Mouse (Mus musculus) neural tube, embryonic 15.5 days (tissue): Measurements from ENCODE around the gene Dhx32. TPM values are rescaled to one million over a fixed set of nuclear protein-coding genes. Genes with fewer than 3 reads are reported as not detected.
"Not testable (repeated sequence)": the region's sequence is repeated elsewhere in the genome, so short reads cannot be mapped to it uniquely, and the experiment has no call there.

Experiments
- ATAC-seq: fragments of 200-750 bp; cut with Nextera tagmentation; 2 replicates; pipeline ENCODE4 v1.8.0; 2017; ENCODE audit warnings: mild to moderate bottlenecking, moderate TSS enrichment, moderate library complexity; ENCODE audit not compliant: low FRiP score
- H3K27ac ChIP-seq: fragments of 300-500 bp; sonication (generic); replicated peaks from 2 replicates; pipeline ENCODE4 v1.5.1; 2015; ENCODE audit warnings: mild to moderate bottlenecking, inconsistent platforms
- H3K27me3 ChIP-seq: fragments of 300-500 bp; sonication (generic); replicated peaks from 2 replicates; pipeline ENCODE4 v1.6.1; 2015; ENCODE audit warnings: inconsistent platforms
- H3K36me3 ChIP-seq: fragments of 300-500 bp; sonication (generic); 2 replicates; pipeline ENCODE4 v1.6.1; 2015; ENCODE audit warnings: inconsistent platforms
- H3K4me1 ChIP-seq: fragments of 300-500 bp; sonication (generic); 2 replicates; pipeline ENCODE4 v1.6.1; 2015; ENCODE audit warnings: inconsistent platforms
- H3K4me2 ChIP-seq: fragments of 300-500 bp; sonication (generic); 2 replicates; pipeline ENCODE4 v1.6.1; 2015; ENCODE audit warnings: inconsistent platforms, mild to moderate bottlenecking, moderate library complexity
- H3K4me3 ChIP-seq: fragments of 300-500 bp; sonication (generic); replicated peaks from 2 replicates; pipeline ENCODE4 v1.5.1; 2015; ENCODE audit warnings: mild to moderate bottlenecking, inconsistent platforms
- H3K9ac ChIP-seq: fragments of 300-500 bp; sonication (generic); replicated peaks from 2 replicates; pipeline ENCODE4 v1.6.1; 2015; ENCODE audit warnings: mild to moderate bottlenecking, inconsistent platforms
- H3K9me3 ChIP-seq: fragments of 300-500 bp; sonication (generic); replicated peaks from 2 replicates; pipeline ENCODE4 v1.6.1; 2016; ENCODE audit warnings: inconsistent platforms
- WGBS: fragments of 180-500 bp; shearing (Covaris S2); methylation state at CpG from one replicate; pipeline ENCODE4 v1.1.7; 2015; ENCODE audit warnings: mixed read lengths; 5-methylcytosine and 5-hydroxymethylcytosine counted together
- polyA plus RNA-seq: library from polyadenylated mRNA; unstranded; fragments of >200 nt; fragmentation: Nextera tagmentation; extraction: Ambion mirVana; gene quantifications from 2 replicates; pipeline ENCODE4 v1.2.1, GENCODE M21; 2015

Dhx32 gene
- polyA plus RNA-seq, 1 experiment from 2014 or later, result 37.4 TPM

- Histone ChIP-seq H3K27me3 (no peaks in the 10 kb centered on the region), H3K27ac (no peak overlapping the region), H3K36me3 (peaks cover 45% of the 10 kb centered on the region), H3K4me3 (no peak overlapping the region), H3K9ac (no peak overlapping the region), H3K9me3 (no peaks in the 10 kb centered on the region), H3K4me1 (no peaks in the 10 kb centered on the region), H3K4me2 (no peak overlapping the region)
- WGBS, result 62% methylated on average over 10 of the region's 10 CpGs
- no peak for ATAC-seq
Measured at GRCm38 (mm10) chr7:133724844-133725243, 57.7 kb downstream of the Dhx32 start.

DNA sequence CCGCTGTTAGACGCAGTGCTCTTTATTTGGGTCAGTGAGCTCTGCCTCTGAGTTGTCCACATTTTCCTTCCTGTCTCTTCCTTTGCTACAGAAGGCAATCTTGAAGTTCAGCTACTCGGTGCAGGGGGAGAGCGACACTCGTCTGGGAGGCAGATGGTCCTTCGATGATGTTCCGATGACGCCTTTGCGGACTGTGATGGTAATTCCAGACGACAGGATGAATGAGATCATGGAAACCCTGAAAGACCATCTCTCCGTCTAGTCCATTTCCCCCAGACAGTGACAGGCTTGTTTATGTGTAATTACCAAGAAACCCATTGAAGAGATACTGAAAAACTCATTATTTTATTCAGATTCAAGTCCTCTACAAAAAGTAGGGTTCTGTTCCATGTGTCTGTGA is 61.9 kb downstream of the Dhx32 start:
- 87% methylated on average over 11 of the region's 11 CpGs for WGBS
- no peaks in the 10 kb centered on the region for H3K4me1 ChIP-seq
- H3K9me3 ChIP-seq, result no peaks in the 10 kb centered on the region
- no peak overlapping the region for H3K9ac ChIP-seq
- no peak for ATAC-seq
- H3K27ac ChIP-seq, result no peak overlapping the region
- H3K36me3 ChIP-seq, result peaks cover 87% of the 10 kb centered on the region
- no peaks in the 10 kb centered on the region for H3K27me3 ChIP-seq
- H3K4me2 ChIP-seq, result no peak overlapping the region
- no peak overlapping the region for H3K4me3 ChIP-seq

DNA sequence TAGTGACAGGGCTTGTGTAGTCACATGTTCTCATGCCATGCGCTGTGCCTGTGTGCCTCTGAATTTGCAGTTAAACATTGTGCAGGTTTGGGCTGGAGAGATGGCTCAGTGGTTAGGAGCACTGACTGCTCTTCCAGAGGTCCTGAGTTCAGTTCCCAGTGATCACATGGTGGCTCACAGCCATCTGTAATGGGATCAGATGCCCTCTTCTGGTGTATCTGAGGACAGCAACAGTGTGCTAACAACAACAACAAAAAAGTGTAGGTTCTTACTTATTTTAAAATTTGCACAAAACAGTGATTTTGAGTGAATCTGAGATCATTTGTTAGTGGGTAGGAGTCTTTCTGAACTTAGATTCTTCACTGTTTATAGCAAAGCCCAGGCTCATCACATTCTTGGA is 63.9 kb downstream of the Dhx32 start:
- 97% methylated on average over 1 of the region's 1 CpGs for WGBS
- H3K9me3 ChIP-seq, result no peaks in the 10 kb centered on the region
- no peaks in the 10 kb centered on the region for H3K27me3 ChIP-seq
- ATAC-seq, result no peak
- H3K27ac ChIP-seq, result no peak overlapping the region
- H3K4me1 ChIP-seq, result no peaks in the 10 kb centered on the region
- H3K4me3 ChIP-seq, result no peak overlapping the region
- H3K9ac ChIP-seq, result no peak overlapping the region
- peaks cover 98% of the 10 kb centered on the region for H3K36me3 ChIP-seq
- no peak overlapping the region for H3K4me2 ChIP-seq

DNA sequence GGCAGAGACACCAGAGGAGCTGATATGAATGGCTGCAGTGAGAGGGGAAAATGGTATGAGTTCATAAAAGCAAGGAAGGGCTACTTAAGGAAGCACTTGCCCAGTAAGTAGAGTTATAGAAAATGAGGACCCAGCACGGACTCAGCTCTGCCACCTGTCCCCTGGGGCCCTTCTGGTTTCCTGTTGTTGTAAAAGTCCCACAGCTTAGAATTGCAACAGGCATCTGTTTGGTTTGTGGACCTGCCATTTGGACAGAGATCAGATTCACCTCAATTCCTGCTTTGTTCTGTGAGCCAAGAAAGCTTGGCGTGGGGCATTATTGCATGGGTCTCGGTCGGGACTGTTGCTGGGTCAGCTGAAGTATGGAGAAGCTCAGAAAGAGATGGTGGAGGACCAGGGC is 67.1 kb downstream of the Dhx32 start:
- H3K9ac ChIP-seq, result no peak overlapping the region
- no peaks in the 10 kb centered on the region for H3K27me3 ChIP-seq
- WGBS, result 90% methylated on average over 4 of the region's 4 CpGs
- H3K9me3 ChIP-seq, result no peaks in the 10 kb centered on the region
- H3K27ac ChIP-seq, result no peak overlapping the region
- no peak overlapping the region for H3K4me3 ChIP-seq
- H3K4me2 ChIP-seq, result no peak overlapping the region
- ATAC-seq, result no peak
- H3K36me3 ChIP-seq, result peaks cover 78% of the 10 kb centered on the region
- H3K4me1 ChIP-seq, result peaks cover 7% of the 10 kb centered on the region; the same call in 1 of the 2 replicates

DNA sequence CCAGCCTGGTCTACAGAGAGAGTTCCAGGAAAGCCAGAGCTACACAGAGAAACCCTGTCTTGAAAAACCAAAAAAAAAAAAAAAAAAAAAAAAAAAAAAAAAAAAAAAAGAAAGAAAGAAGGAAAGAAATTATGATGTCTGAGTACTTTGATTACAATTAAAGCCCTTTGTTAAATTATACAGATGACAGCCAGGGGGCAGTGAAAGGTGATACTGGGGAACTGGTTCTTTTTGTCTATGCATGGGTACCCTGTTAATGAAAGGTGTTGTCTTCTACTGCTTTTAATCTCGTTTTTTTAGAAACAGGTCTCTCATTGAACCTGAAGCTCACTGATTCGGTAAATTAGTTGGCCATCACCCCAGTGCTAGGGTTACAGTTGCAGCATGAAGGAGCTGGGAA is 75.2 kb downstream of the Dhx32 start:
- WGBS, result 87% methylated on average over 2 of the region's 2 CpGs
- H3K4me2 ChIP-seq, result no peak overlapping the region

GRCm38 (mm10) chr7:133703906-133704305 is 78.6 kb downstream of the Dhx32 start:
- Histone ChIP-seq H3K4me2 (no peak overlapping the region), H3K4me1 (peaks cover 7% of the 10 kb centered on the region), H3K36me3 (peaks cover 11% of the 10 kb centered on the region), H3K27ac (no peak overlapping the region), H3K4me3 (no peak overlapping the region), H3K27me3 (no peaks in the 10 kb centered on the region), H3K9ac (no peak overlapping the region), H3K9me3 (no peaks in the 10 kb centered on the region)
- 93% methylated on average over 7 of the region's 7 CpGs for WGBS
- no peak for ATAC-seq

More for the DNA sequence above, 75.2 kb downstream of the Dhx32 start:
- no peak overlapping the region for H3K4me3 ChIP-seq
- H3K4me1 ChIP-seq, result peaks cover 22% of the 10 kb centered on the region
- no peak overlapping the region for H3K27ac ChIP-seq
- ATAC-seq, result no peak
- peaks cover 3% of the 10 kb centered on the region; the same call in 1 of the 2 replicates for H3K36me3 ChIP-seq
- H3K9ac ChIP-seq, result no peak overlapping the region
- no peaks in the 10 kb centered on the region for H3K27me3 ChIP-seq
- H3K9me3 ChIP-seq, result no peaks in the 10 kb centered on the region

- no peaks in the 10 kb centered on the region for H3K9me3 ChIP-seq
- H3K27ac ChIP-seq, result no peak overlapping the region
- H3K36me3 ChIP-seq, result peaks cover 12% of the 10 kb centered on the region
- H3K4me1 ChIP-seq, result no peaks in the 10 kb centered on the region
- no peak overlapping the region for H3K9ac ChIP-seq
- ATAC-seq, result no peak
- no peak overlapping the region for H3K4me2 ChIP-seq
- H3K4me3 ChIP-seq, result no peak overlapping the region
- H3K27me3 ChIP-seq, result no peaks in the 10 kb centered on the region
- WGBS, result 94% methylated on average over 10 of the region's 10 CpGs
Measured at GRCm38 (mm10) chr7:133702333-133702732, 80.2 kb downstream of the Dhx32 start.

DNA sequence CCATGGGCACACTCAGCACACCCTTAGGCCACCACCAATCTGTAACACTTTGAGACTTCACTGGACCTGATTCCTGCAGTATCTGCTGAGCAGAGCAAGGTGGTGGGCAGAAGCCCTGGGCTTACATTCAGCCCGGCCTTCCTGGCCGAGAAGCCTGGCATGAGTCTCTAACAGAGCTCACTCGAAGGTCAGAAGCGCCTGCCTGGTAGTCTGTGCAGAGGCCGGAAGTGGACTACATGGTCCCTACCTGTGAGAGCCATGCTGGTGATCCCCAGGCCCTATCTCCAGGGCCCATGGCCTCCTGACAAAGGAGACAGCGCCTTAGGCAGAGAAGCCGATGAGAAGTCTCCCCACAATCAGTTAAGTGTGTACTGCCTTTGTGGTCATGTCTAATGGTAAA is 81.2 kb downstream of the Dhx32 start:
- H3K4me1 ChIP-seq, result no peaks in the 10 kb centered on the region
- H3K27me3 ChIP-seq, result no peaks in the 10 kb centered on the region
- no peak overlapping the region for H3K4me3 ChIP-seq
- H3K4me2 ChIP-seq, result no peak overlapping the region
- H3K27ac ChIP-seq, result no peak overlapping the region
- H3K9me3 ChIP-seq, result no peaks in the 10 kb centered on the region
- over 99% methylated on average over 7 of the region's 7 CpGs for WGBS
- H3K9ac ChIP-seq, result no peak overlapping the region
- peaks cover 17% of the 10 kb centered on the region for H3K36me3 ChIP-seq
- no peak for ATAC-seq

DNA sequence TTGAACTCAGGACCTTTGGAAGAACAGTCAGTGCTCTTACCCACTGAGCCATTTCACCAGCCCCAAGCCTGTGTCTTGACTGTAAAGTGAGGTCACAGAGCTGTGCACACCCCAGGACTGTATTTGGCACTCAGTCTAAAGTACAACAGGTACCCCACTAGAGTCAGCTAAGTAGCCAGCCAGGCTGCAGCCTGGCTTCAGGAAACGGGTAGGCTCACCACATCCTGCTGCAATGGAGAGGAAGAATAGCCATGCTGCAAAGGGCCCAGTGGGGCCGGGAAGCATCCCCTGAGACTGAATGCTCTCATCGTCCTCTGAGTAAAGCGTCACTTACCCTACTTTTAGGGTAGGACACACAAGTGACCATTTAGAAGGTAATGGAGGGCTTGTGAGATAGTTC is 82.6 kb downstream of the Dhx32 start:
- no peak for ATAC-seq
- Histone ChIP-seq H3K27me3 (no peaks in the 10 kb centered on the region), H3K4me1 (no peaks in the 10 kb centered on the region), H3K9ac (no peak overlapping the region), H3K36me3 (peaks cover 20% of the 10 kb centered on the region), H3K4me2 (no peak overlapping the region), H3K9me3 (no peaks in the 10 kb centered on the region), H3K27ac (no peak overlapping the region), H3K4me3 (no peak overlapping the region)
- WGBS, result 90% methylated on average over 4 of the region's 4 CpGs

DNA sequence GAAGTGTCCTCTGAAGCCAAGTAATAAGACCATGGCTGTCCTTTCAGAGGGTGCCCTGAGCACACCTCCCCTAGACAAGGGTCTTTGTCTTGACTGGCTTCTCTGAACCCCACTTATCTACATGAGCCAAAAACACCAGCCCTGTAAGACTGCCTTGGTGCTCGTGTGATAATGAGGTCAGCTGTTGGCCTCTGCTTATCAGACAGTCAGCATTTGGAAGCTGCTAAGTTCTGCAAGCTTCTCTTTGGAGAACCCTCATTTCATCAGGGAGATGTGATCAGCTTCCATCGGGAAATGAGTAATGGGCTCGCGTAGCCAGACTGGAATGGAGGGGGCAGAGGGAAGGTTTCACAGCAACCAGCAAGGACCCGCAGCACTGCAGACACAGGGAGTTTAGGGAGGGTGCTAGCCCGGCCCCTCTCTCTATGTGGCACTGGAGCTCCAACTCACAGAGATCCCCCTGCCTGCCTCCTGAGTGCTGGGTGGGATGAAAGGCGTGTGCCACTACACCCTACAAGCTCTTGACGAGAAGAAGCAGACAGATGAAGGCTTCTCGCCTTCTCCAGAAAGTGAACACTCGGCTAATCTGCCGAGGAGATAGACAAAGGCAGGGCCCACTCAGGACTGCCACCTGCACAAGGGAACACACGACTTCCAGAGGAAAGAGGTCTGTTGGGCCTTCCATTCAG is 84.4 kb downstream of the Dhx32 start:
- Histone ChIP-seq H3K4me2 (no peak overlapping the region), H3K27me3 (no peaks in the 10 kb centered on the region), H3K9me3 (no peaks in the 10 kb centered on the region), H3K4me1 (no peaks in the 10 kb centered on the region), H3K9ac (no peak overlapping the region), H3K36me3 (peaks cover 20% of the 10 kb centered on the region), H3K27ac (no peak overlapping the region), H3K4me3 (no peak overlapping the region)
- 92% methylated on average over 12 of the region's 12 CpGs for WGBS
- no peak for ATAC-seq

DNA sequence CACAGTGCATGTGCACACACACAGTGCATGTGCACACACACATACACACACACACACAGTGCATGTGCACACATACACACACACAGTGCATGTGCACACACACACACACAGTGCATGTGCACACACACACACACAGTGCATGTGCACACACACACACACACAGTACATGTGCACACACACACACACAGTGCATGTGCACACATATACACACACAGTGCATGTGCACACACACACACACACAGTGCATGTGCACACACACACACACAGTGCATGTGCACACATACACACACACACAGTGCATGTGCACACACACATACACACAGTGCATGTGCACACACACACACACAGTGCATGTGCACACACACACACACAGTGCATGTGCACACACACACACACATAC is 96.9 kb downstream of the Dhx32 start:
- not testable (repeated sequence) for H3K4me1 ChIP-seq, H3K4me2 ChIP-seq, H3K27me3 ChIP-seq, H3K9ac ChIP-seq, H3K4me3 ChIP-seq, ATAC-seq, H3K9me3 ChIP-seq, H3K27ac ChIP-seq
- peaks cover 40% of the 10 kb centered on the region for H3K36me3 ChIP-seq

DNA sequence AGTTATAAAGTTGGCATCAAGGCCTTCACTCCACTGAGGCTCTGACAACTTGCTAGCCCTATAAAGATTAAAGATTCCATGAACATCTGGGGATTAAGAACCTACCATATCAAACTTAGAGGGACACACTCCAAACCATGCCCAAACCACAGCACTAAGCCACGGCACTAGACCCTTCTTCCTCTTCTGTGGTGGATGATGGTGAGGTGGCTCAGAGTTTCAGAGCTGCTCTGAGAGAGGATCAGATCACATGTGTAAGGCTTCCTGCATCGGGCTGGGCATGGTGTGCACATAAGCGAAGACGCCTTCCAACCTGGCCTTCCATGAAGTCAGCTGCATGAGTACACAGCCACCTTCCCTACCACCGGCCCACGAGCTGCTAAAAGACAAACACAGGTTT is 97.8 kb downstream of the Dhx32 start:
- H3K9ac ChIP-seq, result no peak overlapping the region
- H3K4me1 ChIP-seq, result no peaks in the 10 kb centered on the region
- no peaks in the 10 kb centered on the region for H3K27me3 ChIP-seq
- no peak for ATAC-seq
- no peak overlapping the region for H3K27ac ChIP-seq
- H3K9me3 ChIP-seq, result peaks cover 10% of the 10 kb centered on the region; the same call in 1 of the 2 replicates
- WGBS, result 95% methylated on average over 6 of the region's 6 CpGs
- H3K36me3 ChIP-seq, result peaks cover 31% of the 10 kb centered on the region
- H3K4me2 ChIP-seq, result no peak overlapping the region
- no peak overlapping the region for H3K4me3 ChIP-seq
